Mouse (Mus musculus): ENCODE data around the gene Tspan8.

Gene Tspan8

DNA sequence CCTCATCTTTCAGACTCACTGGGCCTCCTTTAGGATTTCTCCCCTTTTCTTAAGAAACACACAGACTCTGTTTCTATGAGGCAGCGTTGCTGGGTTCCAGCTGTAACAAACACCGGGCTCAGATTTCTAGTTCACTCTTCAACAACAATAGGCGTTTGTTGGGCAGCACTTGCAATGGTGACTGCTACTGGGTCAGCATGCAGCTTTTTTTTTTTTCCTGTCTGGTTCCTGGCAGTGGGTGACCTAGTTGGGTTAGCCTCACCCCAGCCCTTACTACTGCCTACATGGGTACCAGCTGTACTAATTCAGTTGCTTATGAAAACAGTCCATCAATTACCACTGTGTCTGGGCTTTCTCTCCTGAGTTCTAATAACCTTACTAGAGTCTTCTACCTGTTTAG, 14.1 kb downstream of the Tspan8 start:
- no peak for DNase-seq (ENCODE audit: low spot score in 2 of 2)

DNA sequence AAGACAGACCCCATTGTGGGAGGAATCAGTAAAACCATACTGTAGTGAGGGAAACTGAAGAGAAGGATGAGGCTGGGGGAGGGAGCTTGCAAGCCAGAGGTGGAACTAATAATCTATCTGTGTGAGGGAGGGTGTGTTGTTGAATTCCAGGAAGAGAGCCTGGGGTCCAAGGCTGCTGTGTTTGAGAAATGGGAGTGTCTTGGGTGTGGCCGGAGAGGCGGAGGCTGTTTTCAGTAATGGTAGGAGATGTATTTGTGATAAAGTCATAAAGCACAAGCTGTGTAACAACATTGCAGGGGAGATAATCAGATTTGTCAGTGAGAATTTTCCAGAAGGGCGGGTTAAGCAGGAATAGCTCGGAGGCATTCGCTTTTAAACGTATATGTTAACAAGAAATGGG, 17.4 kb downstream of the Tspan8 start:
- DNase-seq (ENCODE audit: low spot score in 2 of 2) = no peak

DNA sequence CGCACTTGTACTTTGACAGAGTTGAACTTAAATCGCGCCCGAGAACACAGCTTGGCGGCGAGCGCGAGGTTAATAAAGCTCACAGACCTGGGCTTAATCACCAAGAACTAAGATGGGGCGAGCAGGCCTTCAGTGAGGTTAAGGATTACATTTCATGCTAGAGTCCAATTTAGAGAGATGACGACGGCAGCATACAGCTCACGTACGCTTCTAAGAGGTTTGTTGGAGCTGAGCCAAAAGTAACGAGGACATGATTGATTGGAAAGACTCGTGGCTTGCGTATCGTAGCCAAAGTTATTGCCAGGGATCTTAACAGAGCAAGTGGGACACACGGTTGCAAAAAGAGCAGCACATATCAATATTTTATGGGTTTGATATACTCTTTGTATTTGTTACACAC, 30.3 kb downstream of the Tspan8 start:
- DNase-seq (ENCODE audit: low spot score in 2 of 2) = no peak

DNA sequence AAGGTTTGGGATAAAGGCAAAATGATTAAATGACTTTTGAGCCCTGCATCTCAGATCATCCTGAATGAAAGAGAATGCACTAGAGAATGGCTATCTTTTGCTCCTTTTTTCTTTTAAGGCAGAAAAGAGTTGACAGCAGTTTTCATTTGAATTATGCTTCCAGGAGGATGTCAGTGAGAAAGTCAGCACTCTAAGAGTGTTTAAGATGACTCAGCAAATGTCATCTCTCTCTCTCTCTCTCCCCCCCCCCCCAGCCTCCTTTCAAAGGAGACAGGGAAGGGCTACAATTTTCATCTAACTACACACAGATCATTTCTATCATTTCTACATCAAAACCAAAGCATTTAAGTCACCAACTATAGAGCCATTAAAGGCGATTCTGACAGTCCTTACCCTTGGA, 31.9 kb downstream of the Tspan8 start:
- no peak for DNase-seq (ENCODE audit: low spot score in 2 of 2)

- no peak for DNase-seq (ENCODE audit: low spot score in 2 of 2)
Observed at GRCm38 (mm10) chr10:115860210-115860880, 43.7 kb downstream of the Tspan8 start.

- DNase-seq (ENCODE audit: low spot score in 2 of 2) = no peak
Observed at GRCm38 (mm10) chr10:115861967-115862366, 45.3 kb downstream of the Tspan8 start.

DNA sequence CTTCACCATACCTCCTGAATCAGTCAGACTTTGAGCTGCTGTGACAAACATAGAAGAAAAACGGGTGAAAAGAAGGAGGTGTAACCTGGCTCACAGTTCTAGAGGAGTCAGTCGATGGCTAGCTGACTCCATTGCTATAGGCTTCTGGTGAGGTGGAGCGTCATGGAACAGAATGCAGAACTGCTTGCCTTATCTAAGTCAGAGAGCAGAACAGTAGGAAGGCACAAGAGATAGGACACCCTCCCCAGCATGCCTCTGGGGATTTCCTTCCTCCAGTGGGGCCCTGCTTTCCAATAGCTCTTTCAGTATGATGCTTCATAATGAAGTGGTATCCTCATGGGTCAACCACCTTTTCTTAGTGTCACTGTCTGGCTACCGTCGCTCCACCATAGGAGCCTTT, 66.1 kb downstream of the Tspan8 start:
- no peak for DNase-seq (ENCODE audit: low spot score in 2 of 2)

- DNase-seq (ENCODE audit: low spot score in 2 of 2) = no peak
Observed at GRCm38 (mm10) chr10:115891924-115892323, 75.3 kb downstream of the Tspan8 start.

GRCm38 (mm10) chr10:115892973-115893372, 76.3 kb downstream of the Tspan8 start:
- no peak for DNase-seq (ENCODE audit: low spot score in 2 of 2)

DNA sequence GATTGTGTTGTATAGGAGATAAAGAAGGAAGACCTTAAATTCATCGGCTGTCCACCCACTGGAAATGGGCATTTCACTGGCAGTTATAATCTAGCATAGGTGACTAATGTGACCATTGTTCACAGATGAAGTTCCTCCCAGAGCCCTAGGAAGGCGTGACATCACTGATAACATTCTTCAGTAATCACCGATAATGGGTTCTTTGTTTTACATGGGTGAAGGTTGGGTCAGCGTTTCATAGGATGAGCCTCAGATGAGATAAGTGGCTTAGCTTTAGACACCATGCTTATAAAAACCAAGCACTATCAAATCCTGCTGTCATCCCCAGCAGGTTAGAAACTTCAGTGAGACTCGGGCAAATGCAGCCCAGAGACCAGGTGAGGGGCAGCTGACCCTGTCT, 77.4 kb downstream of the Tspan8 start:
- no peak for DNase-seq (ENCODE audit: low spot score in 2 of 2)

- no peak for DNase-seq (ENCODE audit: low spot score in 2 of 2)
Observed at GRCm38 (mm10) chr10:115896764-115897163, 80.1 kb downstream of the Tspan8 start.

- DNase-seq (ENCODE audit: low spot score in 2 of 2) = peak in 1 of 2 experiments; percentile 4
Observed at GRCm38 (mm10) chr10:115897235-115897634, 80.6 kb downstream of the Tspan8 start.

Measured in urinary bladder, adult 18-20 months (tissue).